Mouse (Mus musculus) brain, adult 2 months (tissue): Measurements from ENCODE around the gene P4ha2.
"Not testable (repeated sequence)": the region's sequence is repeated elsewhere in the genome, so short reads cannot be mapped to it uniquely, and the experiment has no call there.

Source experiments
- DNase-seq: peaks from one replicate; pipeline ENCODE4 v3.0.0; 2011; ENCODE audit warnings: low read depth, low spot score

The P4ha2 gene

DNA sequence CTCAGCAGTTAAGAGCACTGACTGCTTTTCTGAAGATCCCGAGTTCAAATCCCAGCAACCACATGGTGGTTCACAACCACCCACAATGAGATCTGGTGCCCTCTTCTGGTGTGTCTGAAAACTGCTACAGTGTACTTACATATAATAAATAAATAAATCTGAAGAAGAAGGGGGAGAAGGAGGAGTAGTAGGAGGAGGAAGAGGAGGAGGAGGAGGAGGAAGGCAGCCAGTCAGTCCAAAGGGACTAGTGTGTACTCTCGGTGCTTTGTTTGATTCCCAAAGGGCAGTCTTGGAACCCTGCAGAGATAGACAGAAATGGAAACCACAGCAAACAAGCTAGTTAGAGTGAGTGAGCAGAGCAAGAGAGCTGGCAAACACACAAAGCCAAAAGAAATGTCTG is 40.3 kb downstream of the P4ha2 start:
- not testable (repeated sequence) for DNase-seq

DNA sequence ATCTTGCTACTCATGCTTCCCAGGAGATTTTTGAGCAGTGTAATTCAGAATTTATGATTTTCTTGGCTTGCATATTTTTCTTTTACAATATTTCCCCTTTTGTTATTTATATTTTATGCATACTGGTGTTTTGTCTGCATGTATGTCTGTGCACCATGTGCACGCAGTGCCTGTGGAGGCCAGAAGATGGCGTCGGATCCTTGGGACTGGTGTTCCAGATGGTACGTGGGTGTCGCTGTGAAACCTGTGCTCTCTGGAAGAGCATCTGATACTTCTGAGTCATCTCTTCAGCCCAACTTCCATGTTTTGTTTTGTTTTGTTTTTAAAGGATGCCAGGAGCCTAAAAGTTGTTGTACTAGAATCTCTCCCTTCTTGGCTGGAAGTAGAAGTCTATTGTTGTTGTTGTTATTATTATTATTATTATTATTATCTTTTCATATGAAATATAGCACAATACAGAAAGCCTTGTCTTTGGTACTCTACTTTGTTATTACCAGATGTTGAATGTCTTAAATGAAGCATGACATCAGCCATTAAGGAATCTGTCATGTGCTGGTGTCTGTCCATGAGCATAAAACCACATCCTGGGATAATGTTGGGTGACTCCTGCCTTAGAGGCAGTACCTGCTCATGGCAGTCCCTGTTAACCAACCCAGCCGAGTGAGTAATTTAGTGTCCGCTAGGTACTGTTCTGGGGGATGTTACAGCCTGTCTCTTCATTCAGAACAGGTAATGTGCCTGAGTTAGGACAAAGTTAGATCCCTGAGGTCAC is 41.5 kb downstream of the P4ha2 start:
- DNase-seq = peak; percentile 33

DNA sequence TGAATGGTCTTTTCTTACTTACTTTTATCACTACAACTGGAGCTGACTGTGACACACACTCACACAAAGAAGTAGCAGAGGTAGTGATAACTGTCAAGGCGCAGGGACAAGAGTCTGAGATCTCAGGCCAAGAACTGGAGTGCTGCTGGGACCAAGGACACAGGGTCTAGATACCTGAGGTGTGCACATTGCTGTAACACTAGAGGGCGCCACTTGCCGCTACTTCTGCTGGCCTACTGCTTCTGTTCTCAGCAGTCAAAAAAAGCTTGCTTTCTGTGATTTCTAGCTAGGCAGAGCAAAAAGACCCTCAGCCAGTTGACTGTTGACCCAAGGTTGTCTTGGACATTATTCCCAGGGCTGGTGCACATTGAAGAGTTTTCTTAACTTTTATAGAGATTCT is 45.0 kb downstream of the P4ha2 start:
- peak; percentile 89 for DNase-seq

DNA sequence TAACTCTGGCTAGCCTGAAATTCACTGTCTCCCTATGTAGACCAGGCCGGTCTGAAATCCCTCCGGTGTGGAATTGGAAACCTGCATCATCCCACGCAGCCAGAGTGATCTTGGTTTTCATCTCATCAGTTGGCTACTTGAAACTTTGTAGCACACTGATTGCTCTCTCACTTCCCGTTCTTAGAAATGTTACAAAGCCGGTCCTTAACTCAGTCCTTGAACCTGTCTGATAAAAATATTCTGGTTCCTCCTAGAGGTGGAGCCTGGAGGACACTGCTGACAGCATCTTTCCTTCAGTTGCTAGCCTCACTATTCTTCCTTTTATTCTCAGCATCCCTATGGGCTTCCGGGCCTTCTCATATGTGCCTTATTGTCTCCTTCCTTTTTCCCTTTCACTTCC is 46.1 kb downstream of the P4ha2 start:
- DNase-seq = no peak

DNA sequence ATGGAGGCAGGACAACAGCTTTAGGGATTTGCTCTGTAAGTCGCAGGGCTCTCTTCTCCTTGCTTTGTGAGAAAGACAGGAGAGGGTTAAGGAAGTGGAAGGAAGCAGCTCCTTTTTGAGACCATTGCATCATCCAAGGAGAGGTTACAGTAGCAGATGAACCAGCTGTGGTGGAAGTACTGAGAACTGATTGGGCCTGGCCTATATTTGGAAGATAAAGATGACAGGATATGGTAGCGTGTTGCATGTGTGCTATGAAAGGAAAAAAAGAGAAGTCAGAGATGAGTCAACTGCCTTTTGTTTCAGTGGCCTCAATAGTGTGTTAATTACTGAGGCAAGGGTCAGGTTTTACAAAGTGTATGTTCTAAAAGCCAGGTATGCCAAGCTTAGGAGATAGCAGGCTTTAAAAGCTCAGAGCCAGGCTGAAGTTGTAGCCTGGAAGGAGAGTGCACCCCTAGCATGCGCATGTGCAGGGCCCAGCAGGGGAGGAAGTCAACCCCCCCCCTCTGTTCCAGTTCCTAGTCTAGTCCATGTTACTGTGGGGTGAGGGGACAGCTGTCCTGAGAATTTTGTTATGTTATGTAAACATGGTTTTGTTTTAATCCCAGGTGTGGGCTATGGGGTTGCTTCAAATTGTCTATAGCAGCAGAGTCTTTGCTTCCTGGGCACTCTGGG is 50.0 kb downstream of the P4ha2 start:
- DNase-seq = no peak

DNA sequence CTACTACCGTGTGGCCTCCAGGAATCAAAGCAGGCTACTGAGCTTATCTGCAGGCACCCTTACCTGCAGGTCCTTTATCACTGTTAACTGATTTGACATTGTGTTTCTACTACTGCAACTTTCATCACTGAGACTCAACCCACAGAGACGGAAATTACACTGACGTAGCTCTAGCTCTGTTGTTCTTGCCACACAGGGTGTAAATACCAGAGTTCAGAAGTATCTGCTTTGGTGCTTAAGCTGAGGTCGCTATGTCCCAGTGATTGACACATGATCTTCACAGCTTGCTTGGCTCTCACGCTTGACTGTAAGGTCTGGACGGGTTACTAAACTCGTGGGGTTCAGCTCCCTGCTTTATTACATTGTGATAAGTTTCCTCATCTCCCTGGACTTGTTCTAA is 51.2 kb downstream of the P4ha2 start:
- no peak for DNase-seq

DNA sequence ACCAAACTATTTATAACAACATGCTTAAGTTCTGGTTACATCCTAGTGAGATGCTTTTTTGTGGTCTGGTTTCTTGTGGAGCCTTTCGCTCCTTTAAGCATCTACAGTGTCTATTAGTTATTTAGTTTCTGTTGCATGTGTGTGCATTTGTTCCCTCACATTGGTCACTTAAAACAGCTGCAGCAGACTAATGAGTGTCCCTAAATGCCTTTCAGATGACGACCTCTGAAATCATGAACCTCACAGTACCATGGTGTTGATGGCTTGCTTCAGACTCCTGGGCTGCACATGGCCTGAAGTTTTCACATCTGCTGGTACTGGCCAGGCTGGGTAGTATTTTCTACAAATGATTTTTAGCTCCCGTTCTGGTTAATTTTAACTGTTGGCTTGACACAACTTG is 53.1 kb downstream of the P4ha2 start:
- DNase-seq = no peak

DNA sequence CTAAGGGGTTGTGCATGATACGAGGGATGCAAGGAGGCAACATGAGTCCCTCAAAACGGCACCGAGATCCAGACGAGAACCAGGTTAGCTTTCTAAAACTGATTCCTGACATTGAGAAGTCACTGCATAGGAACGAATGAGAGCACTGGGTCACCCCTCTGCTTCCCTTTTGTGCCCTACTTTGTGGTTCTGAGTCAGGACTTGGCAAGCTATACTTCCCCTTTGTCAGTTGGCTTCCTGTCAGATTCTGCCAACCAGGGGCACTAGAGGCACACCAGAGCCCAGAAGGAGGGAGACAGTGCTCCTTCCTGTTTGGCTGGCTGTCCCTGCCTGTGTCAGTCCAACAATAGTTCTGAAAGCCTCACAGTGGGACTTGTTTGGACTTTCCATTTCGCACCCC is 56.0 kb downstream of the P4ha2 start:
- peak; percentile 90 for DNase-seq

DNA sequence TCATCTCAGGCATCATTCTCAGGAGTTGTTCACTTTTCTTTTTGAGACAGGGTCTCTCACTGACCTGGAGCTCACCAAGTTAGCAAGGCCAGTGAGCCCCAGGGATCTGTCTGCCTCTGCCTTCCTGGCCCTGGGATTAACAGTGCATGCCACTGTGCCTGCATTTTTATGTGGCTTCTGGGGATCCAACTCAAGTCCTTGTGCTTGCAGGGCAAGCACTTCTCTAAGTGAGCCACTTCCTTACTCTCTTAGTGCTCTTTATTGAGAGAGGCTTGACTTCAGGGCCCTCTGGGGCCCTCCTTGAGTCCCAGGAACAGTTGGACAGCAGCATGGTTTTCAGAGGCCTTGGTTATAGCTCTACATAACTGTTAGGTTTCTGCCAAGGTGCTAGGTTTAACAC is 56.6 kb downstream of the P4ha2 start:
- DNase-seq = no peak

DNA sequence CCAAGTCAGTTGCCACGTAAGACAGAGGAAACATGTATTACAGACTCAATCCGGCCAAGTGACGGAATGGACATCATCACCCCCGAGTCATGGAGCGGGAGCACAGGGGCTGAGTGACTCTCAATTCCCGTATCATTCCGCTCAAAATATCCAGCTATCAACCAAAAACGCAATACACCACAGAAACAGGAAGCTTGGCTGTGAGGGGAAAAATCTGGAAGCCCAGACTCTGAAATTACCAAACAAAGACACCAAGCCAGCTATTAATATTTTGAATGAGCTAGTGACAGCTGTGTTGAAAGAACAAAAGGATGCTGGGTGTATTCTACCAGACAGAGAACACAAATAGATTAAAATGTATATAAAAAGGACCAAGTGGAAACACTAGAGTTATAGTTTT is 57.7 kb downstream of the P4ha2 start:
- peak; percentile 41 for DNase-seq

DNA sequence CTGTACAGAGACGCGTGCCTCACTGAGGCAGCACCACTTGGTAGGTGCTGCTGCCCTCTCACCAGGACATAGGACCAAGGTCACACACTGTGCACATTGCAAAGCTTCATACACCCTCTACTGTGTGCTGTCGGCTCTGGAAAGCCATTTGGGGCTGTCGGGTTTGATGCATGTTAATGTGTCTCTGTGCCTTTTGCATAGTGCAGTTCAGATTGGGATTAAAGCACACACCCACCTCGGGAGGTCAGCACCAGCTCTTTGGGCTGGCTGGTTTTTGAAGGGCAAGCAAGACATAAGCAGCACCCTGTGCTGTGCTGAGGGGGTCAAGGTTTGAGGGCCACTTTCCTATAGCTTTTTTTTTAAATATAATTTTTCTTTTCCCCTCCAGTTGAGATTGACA is 60.5 kb downstream of the P4ha2 start:
- no peak for DNase-seq

DNA sequence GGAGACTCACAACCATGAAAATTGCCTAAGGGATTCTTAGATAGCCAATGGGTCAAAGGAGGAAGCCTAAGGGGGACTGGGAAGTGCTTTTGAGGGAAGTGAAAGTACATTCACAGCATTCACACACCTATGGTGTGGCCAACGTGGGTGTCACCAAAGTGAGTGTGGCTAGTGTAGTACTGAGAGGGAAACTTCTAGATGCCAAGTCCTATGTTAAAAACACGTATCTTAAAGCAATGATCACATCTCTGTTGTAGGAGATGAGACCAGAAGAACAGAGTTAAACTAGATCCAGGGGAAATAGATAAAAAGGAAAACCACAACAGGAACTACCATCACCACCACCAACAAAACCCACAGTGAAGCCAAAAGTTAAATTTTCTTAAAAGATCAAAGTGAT is 61.0 kb downstream of the P4ha2 start:
- DNase-seq = no peak

DNA sequence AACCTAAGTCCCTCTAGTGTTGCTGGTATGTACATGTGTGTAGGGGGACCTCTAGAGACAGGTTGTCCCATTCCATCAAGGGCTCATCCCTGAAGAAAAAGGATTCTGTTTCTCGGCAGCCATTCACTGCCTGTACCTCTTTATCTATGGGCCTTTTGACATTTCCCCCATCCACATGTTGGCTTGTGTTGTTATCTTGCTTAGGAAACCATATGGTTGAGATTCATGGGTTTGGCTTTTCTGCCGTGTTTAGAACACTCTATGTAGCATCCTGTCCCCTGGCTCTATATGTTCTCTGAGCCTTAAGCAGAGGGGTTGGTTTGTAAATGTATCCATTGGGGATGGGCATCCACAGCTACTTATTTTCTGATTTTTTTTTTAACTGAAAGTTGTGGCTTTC is 61.6 kb downstream of the P4ha2 start:
- DNase-seq = no peak

DNA sequence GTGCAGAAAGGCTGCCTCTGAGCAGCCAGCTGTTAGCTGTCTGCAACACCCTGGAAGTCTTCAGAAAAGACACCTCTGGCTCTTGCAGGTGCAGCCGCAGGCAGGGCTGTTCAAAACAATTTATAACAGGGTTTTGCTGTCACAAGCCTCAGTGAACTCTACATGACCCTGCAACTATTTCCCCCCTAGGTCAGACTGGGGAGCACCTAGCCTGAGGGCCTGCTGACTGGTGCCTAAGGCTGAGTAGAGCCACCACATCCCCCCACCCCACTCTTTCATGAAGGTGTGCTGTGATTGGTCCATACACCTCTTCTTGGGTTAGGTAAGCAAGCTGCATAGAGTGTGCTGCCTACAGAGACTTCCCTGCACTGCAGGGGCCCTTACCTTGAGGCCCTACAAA is 63.1 kb downstream of the P4ha2 start:
- no peak for DNase-seq

DNA sequence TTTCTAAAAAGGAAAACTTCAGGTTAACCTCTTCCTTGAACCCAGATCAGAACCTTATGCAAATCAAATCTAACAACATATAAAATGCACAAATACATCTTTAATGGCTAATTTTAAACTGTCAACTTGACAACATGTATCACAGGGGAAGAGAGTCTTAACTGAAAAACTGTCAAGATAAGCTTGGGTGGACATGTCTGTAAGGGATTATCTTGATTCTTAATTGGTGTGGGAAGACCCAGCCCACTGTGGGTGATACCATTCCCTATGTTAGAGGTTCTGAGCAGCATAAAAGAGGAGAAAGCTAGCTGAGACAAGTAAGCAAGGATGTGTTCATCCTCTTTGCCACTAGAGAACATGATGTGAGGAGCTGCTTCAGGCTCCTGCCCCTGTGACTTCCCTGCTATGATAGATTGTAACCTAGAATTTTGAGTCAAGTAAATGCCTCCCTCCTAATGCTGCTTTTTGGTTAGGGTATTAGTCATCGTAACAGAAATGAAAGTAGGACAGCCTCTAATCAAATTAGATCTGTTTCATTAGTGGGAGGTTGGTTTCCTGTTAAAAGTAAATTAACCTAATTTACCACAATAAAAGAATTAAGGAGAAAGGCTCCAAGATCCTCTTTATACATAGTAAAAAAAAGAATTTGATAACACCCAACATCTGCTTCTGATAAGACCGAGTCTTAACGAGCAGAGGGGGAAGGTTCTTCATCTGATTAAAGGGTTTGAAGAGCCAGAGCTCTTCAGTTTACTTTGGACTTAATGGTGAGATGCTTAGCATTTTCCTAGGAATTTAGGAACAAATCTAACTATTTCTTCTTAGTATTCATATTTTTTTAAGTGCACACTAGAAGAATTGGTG is 69.8 kb downstream of the P4ha2 start:
- DNase-seq = no peak

DNA sequence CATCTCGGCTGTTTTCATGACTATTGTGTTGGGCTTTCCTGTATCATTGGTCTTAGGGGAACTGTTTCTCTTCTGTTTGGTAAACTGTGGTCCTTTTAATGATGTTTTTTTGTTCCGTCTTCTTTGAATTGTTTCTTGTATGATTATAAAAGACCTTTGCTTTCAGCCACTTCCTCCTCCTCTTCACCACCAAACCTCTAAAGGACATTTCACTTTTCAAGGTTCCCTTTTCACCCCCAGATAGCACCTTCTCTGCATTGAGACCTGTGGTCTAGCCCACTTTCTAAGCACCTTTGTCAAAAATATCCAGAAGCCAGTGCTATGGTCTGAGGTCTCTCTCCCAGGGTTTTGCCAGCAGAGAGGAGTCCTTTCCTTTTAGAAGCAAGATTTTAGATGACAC is 71.3 kb downstream of the P4ha2 start:
- no peak for DNase-seq

DNA sequence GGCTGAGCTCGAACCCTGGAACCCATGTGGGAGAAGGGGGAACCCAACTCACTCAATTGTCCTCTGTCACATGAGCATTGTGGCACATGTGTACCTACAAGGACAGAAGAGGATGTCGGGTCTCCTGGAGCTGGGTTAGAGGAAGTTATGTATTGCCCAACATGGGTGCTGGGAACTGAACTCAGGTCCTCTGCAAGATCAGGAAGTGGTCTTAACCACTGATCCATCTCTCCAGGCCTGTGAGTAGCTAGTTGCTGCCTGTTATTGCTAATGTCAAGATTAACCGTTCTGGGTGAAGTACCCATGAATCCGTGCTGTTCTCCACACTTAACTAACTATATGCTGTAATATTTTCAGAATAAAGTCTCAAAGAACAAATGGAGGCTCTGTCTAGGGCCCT is 74.3 kb downstream of the P4ha2 start:
- no peak for DNase-seq

DNA sequence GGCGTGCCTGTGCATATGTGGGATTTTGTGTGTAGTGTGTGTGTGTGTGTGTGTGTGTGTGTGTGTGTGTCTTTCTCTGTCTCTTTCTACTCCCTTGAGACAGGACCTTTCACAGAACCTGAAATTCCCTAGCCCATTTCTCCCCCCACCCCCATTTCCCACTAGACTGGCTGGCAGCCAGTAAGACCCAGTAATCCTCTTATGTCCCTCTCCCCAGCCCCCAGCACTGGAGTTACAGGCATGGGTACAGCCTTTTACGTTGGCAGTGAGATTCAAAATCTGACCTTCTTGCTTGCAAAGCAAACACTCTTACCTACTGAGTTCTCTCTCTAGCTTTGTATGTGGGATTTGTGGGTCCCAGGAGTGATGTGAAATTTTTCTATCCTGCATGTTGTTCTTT is 75.0 kb downstream of the P4ha2 start:
- DNase-seq = no peak
